Mouse (Mus musculus): Measurements from ENCODE around the gene Slc35b1.
A peak's percentile ranks its signal among the peaks of the same experiment; 100 is the strongest.

Gene Slc35b1

GRCm38 (mm10) chr11:95423505-95423904, 39.0 kb downstream of the Slc35b1 start:
- peak in 1 of 2 experiments; percentile 28 for DNase-seq (ENCODE audit: low spot score in 2 of 2)

GRCm38 (mm10) chr11:95431344-95431743, 46.9 kb downstream of the Slc35b1 start:
- DNase-seq (ENCODE audit: low spot score in 2 of 2): no peak

- peak; percentile 39 to 64 for DNase-seq (ENCODE audit: low spot score in 2 of 2)
These were observed 47.7 kb downstream of the Slc35b1 start for GRCm38 (mm10) chr11:95432194-95432593.
